Mouse (Mus musculus) midbrain, embryonic 13.5 days (tissue): Measurements from ENCODE around the gene Wwtr1. TPM values are rescaled to one million over a fixed set of nuclear protein-coding genes. Genes with fewer than 3 reads are reported as not detected.
A peak's percentile ranks its signal among the peaks of the same experiment; 100 is the strongest.

ENCODE experiments used
- ATAC-seq: fragments of 200-750 bp; cut with Nextera tagmentation; 2 replicates; pipeline ENCODE4 v1.8.0; 2017; ENCODE audit warnings: mild to moderate bottlenecking, moderate TSS enrichment, moderate library complexity
- H3K27ac ChIP-seq: fragments of 300-500 bp; sonication (generic); 2 replicates; pipeline ENCODE4 v1.5.1; 2015; ENCODE audit warnings: inconsistent platforms, mild to moderate bottlenecking, moderate library complexity
- H3K27me3 ChIP-seq: fragments of 300-500 bp; sonication (generic); 2 replicates; pipeline ENCODE4 v1.6.1; 2015; ENCODE audit warnings: mild to moderate bottlenecking, inconsistent platforms
- H3K36me3 ChIP-seq: fragments of 300-500 bp; sonication (generic); 2 replicates; pipeline ENCODE4 v1.6.1; 2015; ENCODE audit warnings: mild to moderate bottlenecking, inconsistent platforms
- H3K4me1 ChIP-seq: fragments of 300-500 bp; sonication (generic); replicated peaks from 2 replicates; pipeline ENCODE4 v1.6.1; 2015; ENCODE audit warnings: inconsistent platforms
- H3K4me2 ChIP-seq: fragments of 300-500 bp; sonication (generic); replicated peaks from 2 replicates; pipeline ENCODE4 v1.6.1; 2015; ENCODE audit warnings: moderate library complexity, mild to moderate bottlenecking, inconsistent platforms
- H3K4me3 ChIP-seq: fragments of 300-500 bp; sonication (generic); replicated peaks from 2 replicates; pipeline ENCODE4 v1.5.1; 2015; ENCODE audit warnings: mild to moderate bottlenecking, inconsistent platforms
- H3K9ac ChIP-seq: fragments of 300-500 bp; sonication (generic); replicated peaks from 2 replicates; pipeline ENCODE4 v1.6.1; 2015; ENCODE audit warnings: mild to moderate bottlenecking, inconsistent platforms
- H3K9me3 ChIP-seq: fragments of 300-500 bp; sonication (generic); 2 replicates; pipeline ENCODE4 v1.6.1; 2016; ENCODE audit warnings: mild to moderate bottlenecking, inconsistent platforms
- WGBS: fragments of 180-500 bp; shearing (Covaris S2); methylation state at CpG from one replicate; pipeline ENCODE4 v1.1.7; 2015; 5-methylcytosine and 5-hydroxymethylcytosine counted together
- polyA plus RNA-seq: library from polyadenylated mRNA; unstranded; fragments of >200 nt; fragmentation: Nextera tagmentation; extraction: Ambion mirVana; gene quantifications from 2 replicates; pipeline ENCODE4 v1.2.1, GENCODE M21; 2015

Wwtr1 gene
- 7.8 and 8.1 TPM in 2 replicates for polyA plus RNA-seq

DNA sequence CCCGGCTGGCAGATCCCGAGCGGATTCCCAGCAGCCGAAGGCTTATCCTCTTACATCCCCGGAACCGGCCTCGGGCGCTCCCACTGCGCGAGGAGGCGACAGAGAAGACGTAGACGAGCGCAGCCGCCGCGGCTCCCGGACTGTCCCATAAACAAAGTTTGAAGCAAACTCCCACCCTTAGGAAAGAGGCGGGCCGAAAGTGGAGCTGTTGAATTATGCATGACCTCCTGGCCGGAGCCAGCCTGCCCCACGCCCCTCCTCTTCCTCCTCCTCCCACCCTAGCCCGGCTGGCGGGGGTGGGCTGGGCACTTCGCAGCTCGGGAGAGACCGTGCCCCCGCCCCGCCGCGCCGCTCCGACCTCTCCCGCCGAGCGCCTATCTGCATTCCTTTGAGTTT lies at the start of gene Wwtr1:
TSS of gene Wwtr1 (minus strand) at position 251 of the 396 bp plus-strand sequence.
- H3K4me1 ChIP-seq = peaks cover 13% of the 10 kb centered on the region
- H3K4me2 ChIP-seq = peak within 1 kb of the TSS; percentile 98
- H3K27me3 ChIP-seq = peaks cover 4% of the 10 kb centered on the region; the same call in 1 of the 2 replicates
- under 1% methylated on average over 36 of the region's 36 CpGs for WGBS
- peak; percentile 87 for ATAC-seq
- no peaks in the 10 kb centered on the region for H3K9me3 ChIP-seq
- H3K4me3 ChIP-seq = peak within 1 kb of the TSS; percentile 76
- no peaks in the 10 kb centered on the region for H3K36me3 ChIP-seq
- peak within 1 kb of the TSS; percentile 65 for H3K27ac ChIP-seq
- H3K9ac ChIP-seq = peak within 1 kb of the TSS; percentile 72

GRCm38 (mm10) chr3:57619718-57620117 lies 44.0 kb upstream of the Wwtr1 start:
- no peak for ATAC-seq
- Histone ChIP-seq H3K4me3 (no peak overlapping the region), H3K36me3 (no peaks in the 10 kb centered on the region), H3K9ac (no peak overlapping the region), H3K27ac (no peak overlapping the region), H3K4me1 (no peaks in the 10 kb centered on the region), H3K9me3 (no peaks in the 10 kb centered on the region), H3K4me2 (no peak overlapping the region), H3K27me3 (no peaks in the 10 kb centered on the region)
- WGBS = 80% methylated on average over 4 of the region's 4 CpGs

- Histone ChIP-seq H3K36me3 (no peaks in the 10 kb centered on the region), H3K27ac (no peak overlapping the region), H3K4me2 (no peak overlapping the region), H3K4me1 (no peaks in the 10 kb centered on the region), H3K9ac (no peak overlapping the region), H3K9me3 (no peaks in the 10 kb centered on the region), H3K4me3 (no peak overlapping the region), H3K27me3 (no peaks in the 10 kb centered on the region)
- WGBS = 93% methylated on average over 4 of the region's 4 CpGs
- ATAC-seq = no peak
Observed at GRCm38 (mm10) chr3:57615652-57616051, 39.9 kb upstream of the Wwtr1 start.

DNA sequence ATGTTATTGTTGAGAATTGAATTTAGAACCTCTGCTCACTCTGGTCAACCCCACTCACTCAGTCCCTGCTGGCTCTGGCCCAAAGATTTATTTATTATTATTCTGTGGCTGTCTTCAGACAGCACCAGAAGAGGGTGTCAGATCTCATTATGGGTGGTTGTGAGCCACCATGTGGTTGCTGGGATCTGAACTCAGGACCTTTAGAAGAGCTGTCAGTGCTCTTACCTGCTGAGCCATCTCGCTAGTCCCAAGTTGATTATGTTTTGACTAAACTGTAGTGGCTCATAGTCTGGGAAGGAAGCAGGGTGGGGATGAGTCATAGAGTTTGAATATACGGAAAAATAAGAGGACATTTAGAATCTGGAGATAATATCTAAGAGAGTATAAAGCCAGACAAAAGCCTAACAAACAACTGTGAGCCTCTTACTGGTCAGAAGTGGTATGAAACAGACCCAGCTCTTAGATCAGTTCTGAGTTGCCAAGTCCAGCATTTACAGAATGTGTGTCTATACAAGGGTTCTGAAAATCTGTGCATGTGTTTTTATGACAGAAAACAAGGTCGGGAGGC lies 36.8 kb upstream of the Wwtr1 start:
- ATAC-seq = no peak
- Histone ChIP-seq H3K9me3 (no peaks in the 10 kb centered on the region), H3K9ac (no peak overlapping the region), H3K4me3 (no peak overlapping the region), H3K36me3 (no peaks in the 10 kb centered on the region), H3K4me1 (no peaks in the 10 kb centered on the region), H3K4me2 (no peak overlapping the region), H3K27me3 (no peaks in the 10 kb centered on the region), H3K27ac (no peak overlapping the region)
- WGBS = 80% methylated on average over 3 of the region's 3 CpGs

DNA sequence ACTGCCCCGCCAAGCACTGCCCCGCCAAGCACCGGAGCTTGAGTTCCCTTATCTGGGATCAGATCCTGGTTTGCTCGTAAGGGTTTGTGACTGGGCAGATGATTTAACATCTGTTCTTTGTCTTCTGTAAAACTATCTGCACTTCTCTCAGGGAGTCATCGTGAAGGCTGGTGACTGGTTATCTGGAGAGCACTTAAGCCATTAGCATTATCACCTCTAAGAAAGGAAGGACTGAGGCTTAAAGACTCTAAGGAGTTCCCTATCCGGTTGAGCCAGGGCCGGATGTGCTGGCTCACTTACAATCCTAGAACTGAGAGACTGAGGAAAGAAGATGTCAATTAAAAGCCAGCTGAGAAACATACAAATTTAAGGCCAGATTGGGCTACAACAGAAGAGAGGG lies 36.1 kb upstream of the Wwtr1 start:
- H3K4me2 ChIP-seq = no peak overlapping the region

DNA sequence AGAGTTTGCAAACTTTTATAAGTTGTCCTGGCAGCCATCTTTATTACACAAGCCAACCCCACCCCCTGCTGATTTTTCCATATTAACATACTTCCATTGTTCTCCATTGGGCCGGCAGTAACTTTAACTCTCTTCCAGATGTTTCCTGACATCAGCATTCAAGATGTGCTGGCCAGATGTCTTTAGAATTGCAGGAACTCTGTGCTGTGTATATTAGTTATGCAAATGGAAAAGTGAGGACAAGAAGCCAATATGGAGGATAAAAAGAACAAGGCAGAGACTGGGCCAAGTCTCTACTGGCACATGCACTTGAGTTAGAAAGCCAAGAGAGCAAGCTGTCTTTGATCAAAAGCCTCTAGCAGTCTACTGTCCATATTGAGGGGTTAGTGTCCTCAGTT lies 28.9 kb upstream of the Wwtr1 start:
- 61% methylated on average over 1 of the region's 1 CpGs for WGBS
- H3K4me2 ChIP-seq = no peak overlapping the region

More for the DNA sequence above, 36.1 kb upstream of the Wwtr1 start:
- no peaks in the 10 kb centered on the region for H3K27me3 ChIP-seq
- no peak for ATAC-seq
- H3K9ac ChIP-seq = no peak overlapping the region
- H3K27ac ChIP-seq = no peak overlapping the region
- H3K36me3 ChIP-seq = no peaks in the 10 kb centered on the region
- no peaks in the 10 kb centered on the region for H3K4me1 ChIP-seq
- no peak overlapping the region for H3K4me3 ChIP-seq
- no peaks in the 10 kb centered on the region for H3K9me3 ChIP-seq
- 88% methylated on average over 7 of the region's 7 CpGs for WGBS

DNA sequence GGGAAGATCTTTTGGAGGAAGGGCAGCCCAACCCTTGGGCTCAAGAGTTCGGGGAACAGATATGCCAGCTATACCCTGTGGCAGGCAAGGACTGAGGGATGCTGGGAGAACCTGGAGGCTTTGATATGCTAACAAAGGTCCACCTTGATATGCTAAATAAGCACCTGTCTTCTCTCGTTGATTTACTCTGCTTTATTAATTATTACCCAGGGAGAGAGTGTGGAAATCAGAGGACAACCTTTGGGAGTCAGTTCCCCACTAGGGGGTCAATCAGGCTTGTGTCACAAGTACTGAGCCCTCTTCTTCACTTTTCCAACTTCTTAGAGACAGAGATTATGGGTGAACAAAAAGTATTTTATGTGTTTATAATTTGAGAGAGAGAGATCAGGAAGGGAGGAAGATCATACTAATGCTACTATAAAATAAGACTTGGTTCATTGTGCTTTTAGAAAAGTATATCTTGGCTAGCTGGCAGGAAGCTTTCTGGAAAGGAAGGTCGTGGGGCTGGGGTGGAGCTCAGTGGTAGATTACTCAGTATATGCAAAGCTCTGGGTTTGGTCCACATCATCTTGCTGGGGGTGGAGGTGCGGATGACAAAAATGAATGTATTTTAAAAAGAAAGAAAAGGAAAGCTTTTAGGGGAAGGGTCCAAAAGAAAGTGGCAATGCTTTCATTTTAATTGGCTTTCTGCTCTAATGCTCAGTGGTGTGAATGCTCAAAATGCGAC lies 28.3 kb upstream of the Wwtr1 start:
- Histone ChIP-seq H3K9ac (no peak overlapping the region), H3K4me1 (no peaks in the 10 kb centered on the region), H3K27me3 (no peaks in the 10 kb centered on the region), H3K27ac (no peak overlapping the region), H3K4me3 (no peak overlapping the region), H3K9me3 (no peaks in the 10 kb centered on the region), H3K4me2 (no peak overlapping the region), H3K36me3 (no peaks in the 10 kb centered on the region)
- no peak for ATAC-seq
- WGBS = 74% methylated on average over 5 of the region's 5 CpGs

More for the DNA sequence above, 28.9 kb upstream of the Wwtr1 start:
- H3K9ac ChIP-seq = no peak overlapping the region
- no peaks in the 10 kb centered on the region for H3K36me3 ChIP-seq
- no peaks in the 10 kb centered on the region for H3K9me3 ChIP-seq
- H3K27ac ChIP-seq = no peak overlapping the region
- H3K4me3 ChIP-seq = no peak overlapping the region
- ATAC-seq = no peak
- H3K27me3 ChIP-seq = no peaks in the 10 kb centered on the region
- no peaks in the 10 kb centered on the region for H3K4me1 ChIP-seq

- Histone ChIP-seq H3K27me3 (no peaks in the 10 kb centered on the region), H3K4me1 (no peaks in the 10 kb centered on the region), H3K9ac (no peak overlapping the region), H3K4me3 (no peak overlapping the region), H3K27ac (no peak overlapping the region), H3K36me3 (no peaks in the 10 kb centered on the region), H3K9me3 (no peaks in the 10 kb centered on the region), H3K4me2 (no peak overlapping the region)
- whole genome bisulfite sequencing = 89% methylated on average over 4 of the region's 4 CpGs
- no peak for ATAC-seq
Observed at GRCm38 (mm10) chr3:57602610-57603009, 26.9 kb upstream of the Wwtr1 start.

GRCm38 (mm10) chr3:57596566-57596965 lies 20.9 kb upstream of the Wwtr1 start:
- ATAC-seq = no peak
- Histone ChIP-seq H3K4me2 (no peak overlapping the region), H3K9ac (no peak overlapping the region), H3K4me3 (no peak overlapping the region), H3K27me3 (no peaks in the 10 kb centered on the region), H3K9me3 (no peaks in the 10 kb centered on the region), H3K36me3 (no peaks in the 10 kb centered on the region), H3K4me1 (no peaks in the 10 kb centered on the region), H3K27ac (no peak overlapping the region)
- WGBS = 67% methylated on average over 7 of the region's 7 CpGs

GRCm38 (mm10) chr3:57595506-57595905 lies 19.8 kb upstream of the Wwtr1 start:
- no peak overlapping the region for H3K9ac ChIP-seq
- H3K27ac ChIP-seq = no peak overlapping the region
- no peak for ATAC-seq
- no peaks in the 10 kb centered on the region for H3K9me3 ChIP-seq
- H3K36me3 ChIP-seq = no peaks in the 10 kb centered on the region
- H3K4me1 ChIP-seq = no peaks in the 10 kb centered on the region
- no peak overlapping the region for H3K4me2 ChIP-seq
- no peak overlapping the region for H3K4me3 ChIP-seq
- H3K27me3 ChIP-seq = no peaks in the 10 kb centered on the region

DNA sequence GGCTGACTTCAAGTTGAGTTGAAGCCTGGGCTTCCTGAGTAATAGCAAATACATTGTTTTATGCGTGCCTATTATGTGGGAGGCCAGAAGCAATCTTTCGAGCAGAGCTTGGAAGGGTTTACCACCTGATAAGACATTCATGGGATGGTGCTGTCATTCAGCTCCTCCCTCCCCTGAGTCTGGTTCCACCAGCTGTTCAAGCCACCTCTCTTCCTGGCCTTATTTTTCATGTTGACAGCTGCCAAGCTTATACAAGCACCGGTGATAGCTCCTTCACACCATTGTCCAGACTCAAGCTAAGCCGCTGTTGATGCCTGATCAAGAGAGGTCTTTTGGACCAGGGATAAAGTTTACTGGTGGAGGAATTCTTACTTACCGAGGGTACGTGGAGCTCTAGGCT lies 10.3 kb upstream of the Wwtr1 start:
- WGBS = 83% methylated on average over 6 of the region's 6 CpGs
- Histone ChIP-seq H3K36me3 (no peaks in the 10 kb centered on the region), H3K9ac (no peak overlapping the region), H3K27ac (no peak overlapping the region), H3K27me3 (no peaks in the 10 kb centered on the region), H3K4me2 (no peak overlapping the region), H3K9me3 (no peaks in the 10 kb centered on the region), H3K4me3 (no peak overlapping the region), H3K4me1 (no peaks in the 10 kb centered on the region)
- ATAC-seq = no peak

DNA sequence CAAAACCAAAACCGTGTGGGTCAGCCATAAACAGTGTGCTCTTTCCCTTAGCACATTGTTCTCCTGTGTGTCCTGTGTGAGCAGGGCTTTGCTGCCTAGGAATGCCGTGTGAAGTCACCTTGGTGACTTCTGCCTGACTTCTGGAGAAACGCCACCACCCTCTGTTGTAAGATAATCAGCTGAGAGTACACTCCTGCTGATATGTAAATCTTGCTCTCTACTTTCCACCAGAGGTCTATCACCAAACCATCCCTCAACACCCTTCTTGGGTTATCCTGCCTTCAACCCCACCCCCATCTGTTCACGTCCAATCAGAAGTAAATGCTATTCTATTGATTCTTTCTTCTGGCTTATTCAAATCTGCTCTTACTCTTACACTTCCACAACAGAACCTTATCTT lies 7.8 kb upstream of the Wwtr1 start:
- no peak overlapping the region for H3K9ac ChIP-seq
- whole genome bisulfite sequencing = 77% methylated on average over 4 of the region's 4 CpGs
- H3K27me3 ChIP-seq = no peaks in the 10 kb centered on the region
- H3K4me3 ChIP-seq = no peak overlapping the region
- no peak overlapping the region for H3K4me2 ChIP-seq
- no peaks in the 10 kb centered on the region for H3K9me3 ChIP-seq
- no peaks in the 10 kb centered on the region for H3K36me3 ChIP-seq
- H3K4me1 ChIP-seq = no peaks in the 10 kb centered on the region
- H3K27ac ChIP-seq = no peak overlapping the region
- ATAC-seq = no peak
